ENCODE assay signal across 8 mouse cellular contexts in the genomic region with DNA sequence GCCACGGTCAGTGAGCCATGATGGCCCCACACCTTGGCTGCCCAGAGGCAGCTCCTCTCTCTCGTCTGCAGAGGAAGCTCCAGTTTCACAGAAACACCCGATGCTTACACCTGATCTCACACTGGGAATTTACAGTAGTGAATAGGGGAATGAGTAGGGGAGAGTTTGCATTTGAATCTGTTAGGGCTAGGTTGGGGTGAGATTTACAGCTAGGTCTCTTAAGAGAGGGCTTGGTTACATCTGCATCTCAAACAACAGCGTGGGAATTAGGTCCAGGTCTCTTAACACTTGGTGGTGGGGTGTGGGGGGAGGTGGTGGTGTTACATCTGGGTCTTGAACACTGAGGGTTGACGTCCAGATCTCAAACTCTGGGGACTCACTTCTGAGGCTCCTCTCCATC.
DNase-seq lines count a peak whose midpoint lies in the region; ATAC-seq and TF ChIP-seq lines count a peak whose summit lies in the region.

No protein-coding gene starts in this region.

- no peaks in the 10 kb centered on the region for H3K9me3 ChIP-seq in heart, postnatal 0 days (replicated peaks; ENCODE audit: control insufficient read depth, low read length)
- no peaks in the 10 kb centered on the region for H3K9me3 ChIP-seq in forebrain, embryonic 16.5 days (ENCODE audit: control insufficient read depth, low read length)
- H3K9me3 ChIP-seq in midbrain, embryonic 11.5 days (ENCODE audit: control insufficient read depth, low read length) = no peaks in the 10 kb centered on the region

- no peak for TF ChIP-seq CTCF in heart, postnatal 0 days (IDR thresholded peaks at IDR 0.05; ENCODE audit: low read depth)

- intact Hi-C loops in heart, postnatal 10 days (cut with DNase I) = loop anchor here (2.0 to 5.0 kb wide), 2 partner anchors 87 to 88 kb away; no protein-coding TSS in a partner anchor

- no peak for ATAC-seq in heart, postnatal 0 days (ENCODE audit: insufficient read depth, low read depth)
- no peak for ATAC-seq in forebrain, embryonic 16.5 days
- ATAC-seq in midbrain, embryonic 11.5 days (ENCODE audit: low FRiP score) = no peak
- no peak for ATAC-seq in granulocyte monocyte progenitor cell, adult 5-6 weeks (replicated peaks; ENCODE audit: poor library complexity, severe bottlenecking)

- no peak overlapping the region for H3K4me3 ChIP-seq in heart, postnatal 0 days (ENCODE audit: low read depth, low read length)
- no peak overlapping the region for H3K4me3 ChIP-seq in forebrain, embryonic 16.5 days (replicated peaks; ENCODE audit: low read length)
- H3K4me3 ChIP-seq in midbrain, embryonic 11.5 days (ENCODE audit: low read depth, low read length) = no peak overlapping the region

- no peak for TF ChIP-seq EP300 in heart, postnatal 0 days (IDR thresholded peaks at IDR 0.05; ENCODE audit: low read depth)

- peak overlapping the region; percentile 85 for H3K27ac ChIP-seq in heart, postnatal 0 days (ENCODE audit: low read depth)
- H3K27ac ChIP-seq in forebrain, embryonic 16.5 days (ENCODE audit: low read length) = peak overlapping the region; percentile 86
- peak overlapping the region; percentile 84 for H3K27ac ChIP-seq in midbrain, embryonic 11.5 days (ENCODE audit: low read depth, low read length)

- no peak overlapping the region for H3K9ac ChIP-seq in heart, postnatal 0 days (replicated peaks; ENCODE audit: low read depth, low read length)
- no peak overlapping the region for H3K9ac ChIP-seq in forebrain, embryonic 16.5 days (replicated peaks; ENCODE audit: low read depth, low read length)
- H3K9ac ChIP-seq in midbrain, embryonic 11.5 days (ENCODE audit: low read length) = peak overlapping the region; percentile 58

- H3K27me3 ChIP-seq in heart, postnatal 0 days (ENCODE audit: control insufficient read depth, insufficient read depth, low read length) = no peaks in the 10 kb centered on the region
- no peaks in the 10 kb centered on the region for H3K27me3 ChIP-seq in forebrain, embryonic 16.5 days (replicated peaks; ENCODE audit: control insufficient read depth, insufficient read depth, low read length)
- H3K27me3 ChIP-seq in midbrain, embryonic 11.5 days (ENCODE audit: control insufficient read depth, insufficient read depth, low read length) = no peaks in the 10 kb centered on the region

- no peak overlapping the region for H3K4me2 ChIP-seq in heart, postnatal 0 days (ENCODE audit: low read depth, low read length)
- peak overlapping the region; percentile 31; the same call in 1 of the 2 replicates for H3K4me2 ChIP-seq in forebrain, embryonic 16.5 days (ENCODE audit: low read length)
- peak overlapping the region; percentile 38 for H3K4me2 ChIP-seq in midbrain, embryonic 11.5 days

- no peaks in the 10 kb centered on the region for H3K36me3 ChIP-seq in heart, postnatal 0 days (replicated peaks; ENCODE audit: control insufficient read depth, insufficient read depth, low read length)
- H3K36me3 ChIP-seq in forebrain, embryonic 16.5 days (ENCODE audit: control insufficient read depth, insufficient read depth) = no peaks in the 10 kb centered on the region
- H3K36me3 ChIP-seq in midbrain, embryonic 11.5 days (ENCODE audit: control insufficient read depth, insufficient read depth, low read length) = no peaks in the 10 kb centered on the region

- peaks cover 13% of the 10 kb centered on the region for H3K4me1 ChIP-seq in heart, postnatal 0 days (ENCODE audit: control insufficient read depth, insufficient read depth)
- H3K4me1 ChIP-seq in forebrain, embryonic 16.5 days (replicated peaks; ENCODE audit: control insufficient read depth, insufficient read depth, low read length) = peaks cover 31% of the 10 kb centered on the region
- peaks cover 37% of the 10 kb centered on the region for H3K4me1 ChIP-seq in midbrain, embryonic 11.5 days (ENCODE audit: control insufficient read depth, insufficient read depth, low read length)

- 56% methylated on average over 5 of the region's 5 CpGs for WGBS in heart, postnatal 0 days
- WGBS in forebrain, embryonic 16.5 days = 28% methylated on average over 5 of the region's 5 CpGs
- WGBS in midbrain, embryonic 11.5 days = 27% methylated on average over 5 of the region's 5 CpGs

- no peak for DNase-seq in heart, postnatal 0 days (ENCODE audit: low spot score)
- no peak for DNase-seq in heart, postnatal 10 days
- peak; percentile 96 for DNase-seq in R1 (ENCODE audit: low read depth, low spot score)
- no peak for DNase-seq in midbrain, embryonic 11.5 days (ENCODE audit: low spot score, missing footprints)
- no peak for DNase-seq in frontal cortex, postnatal 10 days (ENCODE audit: low spot score in 2 of 2)
- DNase-seq in kidney, adult 11 months = no peak
